Mouse (Mus musculus) lung, postnatal 0 days (tissue): ENCODE data around the gene Ntn1.

Source experiments
- CTCF ChIP-seq: IDR thresholded peaks from 2 replicates; pipeline ENCODE4 v1.5.1; 2016; ENCODE audit warnings: antibody characterized with exemption, mild to moderate bottlenecking
- EP300 ChIP-seq: IDR thresholded peaks from 2 replicates; pipeline ENCODE4 v1.6.1; 2016; ENCODE audit warnings: antibody characterized with exemption, mild to moderate bottlenecking, control low read depth

- TF ChIP-seq CTCF (no peak), EP300 (no peak)
Measured at GRCm38 (mm10) chr11:68393897-68394490, 6.6 kb downstream of the Ntn1 start.
